Mouse (Mus musculus): ENCODE results near the gene Fgfr2.

DNA sequence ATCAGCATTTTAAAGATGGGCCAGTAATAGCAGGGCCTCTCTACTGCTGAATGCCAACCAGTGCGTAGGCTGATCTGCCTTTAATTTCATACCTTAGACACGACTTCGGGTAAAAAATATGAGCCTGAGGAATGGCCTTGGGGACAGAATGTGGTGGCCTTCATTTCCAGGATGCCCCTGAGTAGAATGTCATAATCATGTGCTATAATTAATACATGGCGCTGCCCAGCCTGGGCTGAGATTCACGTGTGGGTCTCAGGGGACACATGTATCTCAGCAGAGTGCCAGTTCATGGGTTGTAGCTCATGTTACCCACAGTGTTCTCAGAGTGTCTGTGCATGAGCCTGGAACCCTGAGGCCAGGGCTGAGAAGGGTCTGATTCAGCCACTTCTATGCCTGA is 1296.3 kb downstream of the Fgfr2 start:
- no peak for TF ChIP-seq EP300 (IDR thresholded peaks at IDR 0.05; ENCODE audit: low read depth)
- TF ChIP-seq CTCF (IDR thresholded peaks at IDR 0.05; ENCODE audit: low read depth): no peak

All from liver, postnatal 0 days (tissue).